26 mouse cellular contexts compared by ENCODE assay signal in the genomic region with DNA sequence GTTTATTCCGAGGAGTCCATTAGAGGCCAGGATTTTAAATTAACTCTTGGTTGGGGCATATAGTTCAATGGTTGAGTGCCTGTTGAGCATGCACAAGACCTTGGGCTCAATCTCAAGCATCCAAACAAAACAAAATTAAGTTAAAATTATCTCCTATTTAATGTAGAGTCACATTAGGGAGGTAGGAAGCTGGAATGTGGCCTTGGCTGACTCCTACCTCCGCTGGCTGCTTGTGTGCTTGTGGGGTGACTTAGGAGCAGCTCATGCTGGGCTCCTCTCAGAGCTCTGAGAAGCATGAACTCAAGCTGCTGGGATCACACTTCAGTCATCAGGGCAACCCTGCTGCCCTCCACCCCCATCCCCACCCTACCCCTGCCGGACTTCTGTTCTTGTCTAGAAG.
DNase-seq lines count a peak whose midpoint lies in the region; ATAC-seq and TF ChIP-seq lines count a peak whose summit lies in the region.
"Had no signal": no experiment of that assay in that cellular context is flagged by ENCODE, and none has a peak within 500 bp of the region (broad histone marks: within the 10 kb centered on the region; RNA-seq: fewer than 3 reads in every experiment).

No protein-coding gene starts in this region.

- H3K36me3 ChIP-seq in kidney, adult 2 months (ENCODE audit: control insufficient read depth, insufficient read depth, low read length): no peaks in the 10 kb centered on the region
- H3K36me3 ChIP-seq in kidney, embryonic 14.5 days (ENCODE audit: control insufficient read depth, insufficient read depth, low read length): peaks cover 3% of the 10 kb centered on the region; the same call in 1 of the 2 replicates
- H3K36me3 ChIP-seq in kidney, postnatal 0 days (ENCODE audit: insufficient read depth, low read length): no peaks in the 10 kb centered on the region
- H3K36me3 ChIP-seq: G1E had no signal

- no peak overlapping the region for H3K9ac ChIP-seq in kidney, embryonic 14.5 days (ENCODE audit: low read depth, low read length)
- H3K9ac ChIP-seq in kidney, postnatal 0 days (ENCODE audit: low read depth, low read length): no peak overlapping the region
- H3K9ac ChIP-seq: forebrain, embryonic 13.5 days; heart, embryonic 12.5 days; heart, embryonic 15.5 days; hindbrain, embryonic 13.5 days had no signal

- 55% methylated on average over 3 of the region's 3 CpGs for WGBS in kidney, adult 2 months
- WGBS in kidney, embryonic 14.5 days: 74% methylated on average over 3 of the region's 3 CpGs
- WGBS in kidney, postnatal 0 days: 57% methylated on average over 3 of the region's 3 CpGs

- TF ChIP-seq CTCF in kidney, adult 2 months (conservative IDR thresholded peaks at IDR 0.05; ENCODE audit: insufficient read depth, insufficient read length, low read depth, low read length): no peak
- TF ChIP-seq CTCF in kidney, postnatal 0 days (IDR thresholded peaks at IDR 0.05; ENCODE audit: low read depth): no peak
- TF ChIP-seq CTCF in gastrocnemius, adult 2 months (IDR thresholded peaks at IDR 0.05): no peak

- H3K27me3 ChIP-seq in kidney, adult 2 months (replicated peaks; ENCODE audit: control insufficient read depth, insufficient read depth, low read length): no peaks in the 10 kb centered on the region
- no peaks in the 10 kb centered on the region for H3K27me3 ChIP-seq in kidney, embryonic 14.5 days (ENCODE audit: control insufficient read depth, insufficient read depth, low read length)
- no peaks in the 10 kb centered on the region for H3K27me3 ChIP-seq in kidney, postnatal 0 days (ENCODE audit: insufficient read depth, low read length)
- H3K27me3 ChIP-seq: CH12.LX; forebrain, embryonic 13.5 days; heart, embryonic 12.5 days; heart, embryonic 15.5 days; hindbrain, embryonic 13.5 days; Patski had no signal

- H3K4me3 ChIP-seq in kidney, adult 2 months (ENCODE audit: insufficient read depth, low read depth, low read length): peak overlapping the region; percentile 49
- no peak overlapping the region for H3K4me3 ChIP-seq in kidney, embryonic 14.5 days (ENCODE audit: low read length)
- H3K4me3 ChIP-seq in kidney, postnatal 0 days (replicated peaks; ENCODE audit: low read depth, low read length): no peak overlapping the region
- H3K4me3 ChIP-seq in gastrocnemius, adult 2 months: no peak overlapping the region
- H3K4me3 ChIP-seq: forebrain, embryonic 10.5 days; forebrain, embryonic 13.5 days; heart, embryonic 12.5 days; heart, embryonic 15.5 days; hindbrain, embryonic 10.5 days; hindbrain, embryonic 13.5 days had no signal

- peak overlapping the region; percentile 80; the same call in 1 of the 2 replicates for H3K27ac ChIP-seq in kidney, adult 2 months (ENCODE audit: insufficient read depth, low read depth, low read length)
- H3K27ac ChIP-seq in kidney, embryonic 14.5 days (ENCODE audit: low read depth, low read length): no peak overlapping the region
- H3K27ac ChIP-seq in kidney, postnatal 0 days: peak overlapping the region; percentile 42; the same call in 1 of the 2 replicates
- no peak overlapping the region for H3K27ac ChIP-seq in gastrocnemius, adult 2 months
- H3K27ac ChIP-seq: forebrain, embryonic 10.5 days; forebrain, embryonic 13.5 days; heart, embryonic 15.5 days; hindbrain, embryonic 10.5 days; hindbrain, embryonic 13.5 days had no signal

- no peak for TF ChIP-seq POLR2A in kidney, adult 2 months (IDR thresholded peaks at IDR 0.05; ENCODE audit: low read depth, low read length)

- no peak overlapping the region for H3K4me2 ChIP-seq in kidney, embryonic 14.5 days (replicated peaks; ENCODE audit: low read depth, low read length)
- no peak overlapping the region for H3K4me2 ChIP-seq in kidney, postnatal 0 days (ENCODE audit: low read length)
- H3K4me2 ChIP-seq: forebrain, embryonic 13.5 days; heart, embryonic 12.5 days; heart, embryonic 15.5 days; hindbrain, embryonic 13.5 days had no signal

- DNase-seq in kidney, adult 2 months: peak; percentile 60
- no peak for DNase-seq in kidney, postnatal 0 days (ENCODE audit: low spot score)
- peak; percentile 19 to 60 for DNase-seq in kidney, postnatal 25 days
- no peak for DNase-seq in heart, adult 8-10 months (ENCODE audit: low spot score)
- no peak for DNase-seq in gastrocnemius, adult 2 months
- DNase-seq: adrenal gland, postnatal 10 days; adrenal gland, postnatal 36 days; B cell, adult 2 months; cerebellum, adult 18-20 months; cerebellum, adult 9-10 months; cerebellum, postnatal 14 days; gastrocnemius, postnatal 14 days; heart, postnatal 10 days; heart, postnatal 36 days had no signal

- no peaks in the 10 kb centered on the region; the same call in 1 of the 2 replicates for H3K9me3 ChIP-seq in kidney, embryonic 14.5 days (ENCODE audit: control insufficient read depth, low read length)
- no peaks in the 10 kb centered on the region for H3K9me3 ChIP-seq in kidney, postnatal 0 days (replicated peaks; ENCODE audit: low read length)
- H3K9me3 ChIP-seq: heart, embryonic 15.5 days; hindbrain, embryonic 13.5 days had no signal

- intact Hi-C loops in gastrocnemius, adult 2 months (cut with DNase I): no loop called here

- no peaks in the 10 kb centered on the region for H3K4me1 ChIP-seq in kidney, adult 2 months (ENCODE audit: control insufficient read depth, insufficient read depth, low read length)
- no peaks in the 10 kb centered on the region for H3K4me1 ChIP-seq in kidney, embryonic 14.5 days (ENCODE audit: control insufficient read depth, insufficient read depth, low read length)
- 0 out of 2 replicates have a peak, but pooled peaks cover 6% of the 10 kb centered on the region for H3K4me1 ChIP-seq in kidney, postnatal 0 days (replicated peaks; ENCODE audit: insufficient read depth, low read length)
- H3K4me1 ChIP-seq: forebrain, embryonic 10.5 days; forebrain, embryonic 13.5 days; heart, embryonic 12.5 days; heart, embryonic 15.5 days; hindbrain, embryonic 10.5 days; hindbrain, embryonic 13.5 days had no signal

- ATAC-seq in kidney, embryonic 14.5 days (ENCODE audit: low FRiP score, low TSS enrichment): no peak
- ATAC-seq in kidney, postnatal 0 days (replicated peaks; ENCODE audit: low FRiP score, low read depth): no peak
- ATAC-seq in monocyte, adult 5-6 weeks (replicated peaks; ENCODE audit: insufficient number of reproducible peaks, low FRiP score, low TSS enrichment, poor library complexity, severe bottlenecking): no peak
- ATAC-seq: forebrain, embryonic 13.5 days; forebrain, embryonic 16.5 days; Patski had no signal

Comparison
In these comparisons a context has a peak if more than half of its experiments do, and no peak if none do; other contexts are left out.
1. DNase-seq: peak in kidney, adult 2 months (single experiment) and kidney, postnatal 25 days (2 of 2); none in kidney, postnatal 0 days (single experiment), heart, adult 8-10 months (single experiment) and gastrocnemius, adult 2 months (single experiment).
2. H3K27ac ChIP-seq: peak in kidney, adult 2 months (single experiment) and kidney, postnatal 0 days (single experiment); none in kidney, embryonic 14.5 days (single experiment) and gastrocnemius, adult 2 months (single experiment).